Mouse (Mus musculus) kidney, embryonic 14.5 days (tissue): Measurements from ENCODE around the gene Gm9817. TPM values are rescaled to one million over a fixed set of nuclear protein-coding genes. Genes with fewer than 3 reads are reported as not detected.
"Not testable (repeated sequence)": the region's sequence is repeated elsewhere in the genome, so short reads cannot be mapped to it uniquely, and the experiment has no call there.

Experiments
- ATAC-seq: fragments of 200-750 bp; cut with Nextera tagmentation; 2 replicates; pipeline ENCODE4 v1.8.0; 2017; ENCODE audit warnings: moderate number of reproducible peaks, mild to moderate bottlenecking, moderate TSS enrichment, moderate library complexity; ENCODE audit not compliant: low FRiP score, low TSS enrichment
- H3K27ac ChIP-seq: fragments of 300-500 bp; sonication (generic); 2 replicates; pipeline ENCODE4 v1.5.1; 2014; ENCODE audit warnings: low read depth, mild to moderate bottlenecking, low read length, moderate library complexity, mixed read lengths
- H3K27me3 ChIP-seq: fragments of 300-500 bp; sonication (generic); 2 replicates; pipeline ENCODE4 v1.6.1; 2014; ENCODE audit warnings: mild to moderate bottlenecking, low read length; ENCODE audit not compliant: control insufficient read depth, insufficient read depth
- H3K36me3 ChIP-seq: fragments of 300-500 bp; sonication (generic); 2 replicates; pipeline ENCODE4 v1.6.1; 2014; ENCODE audit warnings: low read length, mixed read lengths; ENCODE audit not compliant: control insufficient read depth, insufficient read depth
- H3K4me1 ChIP-seq: fragments of 300-500 bp; sonication (generic); 2 replicates; pipeline ENCODE4 v1.6.1; 2014; ENCODE audit warnings: low read length, mixed read lengths; ENCODE audit not compliant: control insufficient read depth, insufficient read depth
- H3K4me2 ChIP-seq: fragments of 300-500 bp; sonication (generic); replicated peaks from 2 replicates; pipeline ENCODE4 v1.6.1; 2014; ENCODE audit warnings: low read depth, mild to moderate bottlenecking, low read length
- H3K4me3 ChIP-seq: fragments of 300-500 bp; sonication (generic); 2 replicates; pipeline ENCODE4 v1.5.1; 2014; ENCODE audit warnings: mild to moderate bottlenecking, low read length
- H3K9ac ChIP-seq: fragments of 300-500 bp; sonication (generic); 2 replicates; pipeline ENCODE4 v1.6.1; 2014; ENCODE audit warnings: low read depth, mild to moderate bottlenecking, low read length, moderate library complexity
- H3K9me3 ChIP-seq: fragments of 300-500 bp; sonication (generic); 2 replicates; pipeline ENCODE4 v1.6.1; 2016; ENCODE audit warnings: low read length; ENCODE audit not compliant: control insufficient read depth
- WGBS: fragments of 180-500 bp; shearing (Covaris S2); extraction: QIAGEN DNeasy Blood & Tissue Kit; methylation state at CpG from one replicate; pipeline ENCODE4 v1.1.7; 2014; 5-methylcytosine and 5-hydroxymethylcytosine counted together
- polyA plus RNA-seq: library from polyadenylated mRNA; unstranded; fragments of >200 nt; fragmentation: Nextera tagmentation; extraction: Ambion mirVana; gene quantifications from 2 replicates; pipeline ENCODE4 v1.2.1, GENCODE M21; 2014

Gene Gm9817
- polyA plus RNA-seq: 0.09 TPM in 1 of 2 replicates, not detected in the other

DNA sequence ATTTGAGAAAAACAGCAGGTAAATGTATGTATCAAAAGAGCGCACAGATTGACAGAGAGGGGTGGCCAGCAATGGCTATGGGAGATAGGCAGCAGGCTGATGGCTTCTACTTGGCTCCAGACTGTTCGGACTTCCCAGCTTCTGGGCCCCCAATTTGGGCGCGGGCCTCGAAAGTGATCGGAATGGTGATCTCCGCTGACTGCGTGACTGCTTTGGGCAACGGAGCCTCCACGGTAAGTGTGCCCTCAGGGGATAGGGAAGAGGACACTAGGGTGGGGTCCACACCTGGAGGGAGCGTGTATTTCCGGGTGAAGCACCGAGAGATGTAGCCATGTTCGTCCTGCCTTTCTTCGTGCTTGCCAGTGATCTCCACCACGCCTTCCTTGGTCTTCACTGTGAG, at the start of gene Gm9817:
TSS of gene Gm9817 (plus strand) at position 301 of the 400 bp plus-strand sequence.
- not testable (repeated sequence) for H3K4me1 ChIP-seq, H3K4me3 ChIP-seq, H3K27ac ChIP-seq, ATAC-seq, H3K27me3 ChIP-seq, H3K4me2 ChIP-seq, H3K9ac ChIP-seq, H3K9me3 ChIP-seq, H3K36me3 ChIP-seq
- 63% methylated on average over 15 of the region's 16 CpGs for WGBS

DNA sequence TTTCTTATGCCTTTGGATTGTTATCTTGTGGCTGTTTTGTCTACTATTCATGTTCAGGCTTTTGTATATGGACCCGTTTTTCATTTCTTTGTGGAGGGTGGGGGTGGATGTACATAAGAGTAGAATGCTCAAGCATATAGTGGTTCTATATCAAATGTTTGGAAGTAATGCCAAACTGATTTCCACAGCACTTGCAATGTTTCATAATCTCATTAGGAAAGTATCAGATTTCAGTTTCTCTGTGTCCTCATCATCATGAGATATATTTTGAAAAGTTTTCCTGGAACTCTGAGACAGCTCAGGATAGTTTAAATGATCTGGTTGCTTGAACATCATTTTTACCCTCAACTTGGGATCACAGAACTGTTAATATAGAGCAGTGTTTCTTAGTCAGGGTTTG, 48.7 kb upstream of the Gm9817 start:
- ATAC-seq: no peak
- 80% methylated on average over 1 of the region's 1 CpGs for WGBS
- H3K9me3 ChIP-seq: no peaks in the 10 kb centered on the region

DNA sequence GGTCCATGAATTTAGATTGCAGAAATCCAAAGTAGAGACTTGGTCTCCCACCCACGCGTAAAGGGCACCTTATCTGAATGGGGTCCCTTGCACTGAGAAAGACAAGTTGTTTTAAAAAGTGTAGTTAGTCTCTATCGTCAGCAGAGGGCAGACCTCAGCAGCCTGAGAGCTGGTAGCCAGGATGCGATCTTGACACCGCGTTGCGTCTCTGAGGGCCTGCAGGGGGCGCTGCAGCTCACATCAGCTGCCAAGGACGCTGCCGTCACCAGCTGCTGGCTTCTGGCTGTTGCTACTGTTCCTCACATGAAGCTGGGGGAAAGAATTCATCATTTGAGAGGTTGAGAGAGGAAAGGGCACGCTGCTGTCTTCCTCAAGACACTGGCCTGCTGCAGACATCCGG, 47.7 kb upstream of the Gm9817 start:
- Histone ChIP-seq H3K36me3 (no peaks in the 10 kb centered on the region), H3K4me3 (no peak overlapping the region), H3K27me3 (no peaks in the 10 kb centered on the region), H3K4me1 (peaks cover 7% of the 10 kb centered on the region), H3K4me2 (no peak overlapping the region), H3K27ac (no peak overlapping the region), H3K9ac (no peak overlapping the region), H3K9me3 (no peaks in the 10 kb centered on the region)
- peak; percentile 69 for ATAC-seq
- WGBS: 8% methylated on average over 12 of the region's 12 CpGs

More for the DNA sequence above, 48.7 kb upstream of the Gm9817 start:
- Histone ChIP-seq H3K27ac (no peak overlapping the region), H3K9ac (no peak overlapping the region), H3K4me3 (no peak overlapping the region), H3K4me1 (peaks cover 7% of the 10 kb centered on the region), H3K27me3 (no peaks in the 10 kb centered on the region), H3K36me3 (no peaks in the 10 kb centered on the region), H3K4me2 (no peak overlapping the region)

DNA sequence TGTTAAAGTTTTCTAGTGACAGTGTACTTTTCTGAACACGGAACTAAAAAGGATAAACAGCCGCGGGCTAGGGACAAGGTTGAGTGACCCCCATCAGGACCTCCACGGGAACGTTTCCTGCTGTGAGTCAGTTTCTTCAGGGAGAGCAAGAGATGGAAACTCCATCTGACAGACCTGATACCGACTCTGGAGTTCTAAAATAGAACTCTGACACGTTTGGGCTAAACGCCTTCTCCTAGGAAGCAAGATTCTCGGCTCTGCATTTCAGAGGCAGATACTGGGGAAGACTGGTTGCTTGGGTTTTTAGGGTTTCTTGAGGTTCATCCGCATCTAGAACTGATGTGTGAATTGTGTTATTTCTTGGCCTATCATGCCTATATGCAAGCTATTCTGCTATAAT, 47.2 kb upstream of the Gm9817 start:
- Histone ChIP-seq H3K4me2 (no peak overlapping the region), H3K9ac (no peak overlapping the region), H3K4me3 (no peak overlapping the region), H3K9me3 (no peaks in the 10 kb centered on the region), H3K27me3 (no peaks in the 10 kb centered on the region), H3K4me1 (peaks cover 7% of the 10 kb centered on the region), H3K27ac (peak overlapping the region; percentile 32; the same call in 1 of the 2 replicates), H3K36me3 (no peaks in the 10 kb centered on the region)
- WGBS: 20% methylated on average over 10 of the region's 10 CpGs
- ATAC-seq: no peak

DNA sequence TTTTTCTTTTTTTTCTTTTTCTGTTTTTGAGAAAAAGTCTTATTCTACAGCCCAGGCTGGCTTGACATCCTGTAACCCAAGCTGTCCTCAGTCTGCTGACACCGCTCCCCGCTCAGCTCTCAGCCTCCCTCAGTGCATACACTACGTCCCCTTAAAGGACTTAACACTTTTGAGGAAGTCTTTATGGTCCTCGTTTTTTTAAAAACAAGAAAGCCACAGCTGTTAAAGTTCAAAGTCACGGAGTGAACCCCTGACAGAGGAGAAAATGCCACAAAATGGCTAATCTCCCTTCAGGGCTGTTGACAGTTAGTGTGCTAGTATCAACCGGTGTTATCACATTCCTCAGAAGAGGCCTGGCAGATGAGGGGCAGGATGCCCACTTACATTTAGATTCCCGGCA, 46.7 kb upstream of the Gm9817 start:
- Histone ChIP-seq H3K4me2 (no peak overlapping the region), H3K4me1 (peaks cover 7% of the 10 kb centered on the region), H3K4me3 (no peak overlapping the region), H3K36me3 (no peaks in the 10 kb centered on the region), H3K27me3 (no peaks in the 10 kb centered on the region), H3K27ac (no peak overlapping the region), H3K9ac (no peak overlapping the region), H3K9me3 (no peaks in the 10 kb centered on the region)
- ATAC-seq: 0 out of 2 replicates have a peak, but pooled peaks have one; percentile 60
- WGBS: 31% methylated on average over 7 of the region's 7 CpGs

DNA sequence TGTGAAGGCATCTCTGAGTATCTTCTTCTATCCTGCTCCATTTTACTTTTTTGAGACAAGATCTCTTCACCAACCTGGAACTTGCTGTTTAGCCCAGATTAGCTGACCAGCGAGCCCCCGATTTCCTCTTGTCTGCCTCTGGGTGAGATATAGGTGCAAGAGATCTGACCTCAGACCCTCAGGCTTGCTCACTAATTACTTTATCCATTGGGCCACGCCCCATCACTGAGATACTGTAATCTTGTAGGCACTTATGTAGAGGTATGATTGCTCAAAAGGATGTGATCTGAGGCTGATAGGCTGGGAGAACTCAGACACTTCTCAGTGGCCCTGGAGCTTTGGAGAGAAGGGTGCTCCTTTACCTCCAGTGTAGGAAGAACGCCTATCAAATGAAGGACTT, 46.0 kb upstream of the Gm9817 start:
- 84% methylated on average over 4 of the region's 4 CpGs for WGBS
- Histone ChIP-seq H3K4me1 (peaks cover 7% of the 10 kb centered on the region), H3K9me3 (no peaks in the 10 kb centered on the region), H3K4me3 (no peak overlapping the region), H3K27me3 (no peaks in the 10 kb centered on the region), H3K27ac (no peak overlapping the region), H3K4me2 (no peak overlapping the region), H3K36me3 (no peaks in the 10 kb centered on the region), H3K9ac (no peak overlapping the region)
- ATAC-seq: no peak

DNA sequence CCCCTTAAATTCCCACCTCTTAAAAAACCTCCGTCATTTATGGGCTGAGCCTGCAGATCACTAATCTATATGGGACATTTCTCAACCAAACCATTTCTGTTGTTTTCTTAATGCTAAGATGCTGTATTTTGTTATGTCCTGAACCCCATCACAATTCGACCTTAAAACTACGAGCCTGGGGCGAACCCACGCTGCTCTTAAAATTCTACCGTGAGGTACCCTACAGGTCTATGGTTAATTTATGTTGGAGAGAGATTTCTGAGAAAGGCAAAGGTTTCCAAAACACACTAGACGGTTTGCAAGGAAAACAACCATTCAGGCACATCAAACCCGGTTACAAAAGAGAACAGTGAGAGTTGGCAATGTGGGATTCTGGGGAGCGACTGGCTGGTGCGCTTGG, 45.1 kb upstream of the Gm9817 start:
- Histone ChIP-seq H3K36me3 (no peaks in the 10 kb centered on the region), H3K27ac (no peak overlapping the region), H3K9me3 (no peaks in the 10 kb centered on the region), H3K27me3 (no peaks in the 10 kb centered on the region), H3K9ac (no peak overlapping the region), H3K4me1 (peaks cover 7% of the 10 kb centered on the region), H3K4me2 (0 out of 2 replicates have a peak overlapping the region, but pooled peaks have one; percentile 12), H3K4me3 (no peak overlapping the region)
- ATAC-seq: no peak
- WGBS: 44% methylated on average over 10 of the region's 10 CpGs

DNA sequence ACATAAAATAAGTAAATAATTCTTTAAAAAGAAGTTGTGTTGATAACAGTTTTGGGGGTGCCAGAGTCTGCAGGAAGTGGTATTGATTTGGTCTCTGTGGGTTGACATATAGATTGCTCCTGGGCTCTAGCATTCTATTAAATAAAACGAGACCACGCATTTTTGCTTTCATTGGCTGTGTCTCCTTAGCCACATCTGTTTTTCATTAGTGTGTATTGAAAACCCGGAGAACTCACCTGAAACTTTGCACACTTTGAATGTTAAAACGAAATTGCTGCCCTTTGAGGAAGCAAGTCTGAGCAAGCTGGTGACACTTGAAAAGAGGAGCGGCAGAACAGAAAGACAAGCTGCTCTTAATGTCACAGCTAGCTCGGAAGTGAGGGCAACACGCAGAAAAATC, 43.7 kb upstream of the Gm9817 start:
- WGBS: 68% methylated on average over 7 of the region's 7 CpGs
- Histone ChIP-seq H3K27me3 (no peaks in the 10 kb centered on the region), H3K4me2 (no peak overlapping the region), H3K9me3 (no peaks in the 10 kb centered on the region), H3K36me3 (no peaks in the 10 kb centered on the region), H3K9ac (no peak overlapping the region), H3K27ac (no peak overlapping the region), H3K4me3 (no peak overlapping the region), H3K4me1 (peaks cover 7% of the 10 kb centered on the region)
- ATAC-seq: no peak

DNA sequence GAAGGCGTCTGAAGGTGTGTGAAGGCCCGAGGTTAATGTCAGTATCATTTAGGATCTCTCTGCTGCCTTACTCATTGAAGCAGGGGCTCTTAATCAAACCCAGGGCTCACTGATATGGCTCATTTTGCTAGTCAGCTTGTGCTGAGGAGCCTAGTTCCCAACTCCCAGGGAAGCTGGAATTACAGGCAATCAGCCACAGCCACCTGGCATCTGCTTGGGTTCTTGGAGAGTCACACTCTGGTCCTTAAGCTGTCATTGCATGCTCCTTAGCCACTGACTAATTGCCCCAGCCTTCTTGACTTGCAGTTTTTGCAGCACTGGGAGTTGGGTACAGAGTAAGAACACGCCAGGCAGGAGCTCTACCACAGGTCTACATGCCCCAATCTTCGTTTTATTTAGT, 42.1 kb upstream of the Gm9817 start:
- no peak for ATAC-seq
- Histone ChIP-seq H3K9me3 (no peaks in the 10 kb centered on the region), H3K27ac (no peak overlapping the region), H3K4me3 (no peak overlapping the region), H3K4me2 (no peak overlapping the region), H3K4me1 (peaks cover 7% of the 10 kb centered on the region), H3K9ac (no peak overlapping the region), H3K36me3 (no peaks in the 10 kb centered on the region), H3K27me3 (no peaks in the 10 kb centered on the region)
- 77% methylated on average over 4 of the region's 4 CpGs for WGBS
